Comparison of ENCODE assay signal across 23 mouse cellular contexts in genomic region chr1:98727354-98728015, GRCm38 (mm10).
DNase-seq lines count a peak whose midpoint lies in the region; ATAC-seq and TF ChIP-seq lines count a peak whose summit lies in the region.
"Had no signal": no experiment of that assay in that cellular context is flagged by ENCODE, and none has a peak within 500 bp of the region (broad histone marks: within the 10 kb centered on the region; RNA-seq: fewer than 3 reads in every experiment).

No protein-coding gene starts in this region.

- DNase-seq in 416B (ENCODE audit: low read depth) (peak; percentile 15), MEL (ENCODE audit: low read depth, low spot score) (peak; percentile 8)
- no peak for DNase-seq in thymus, postnatal 0 days (ENCODE audit: low spot score)
- DNase-seq in embryonic facial prominence, embryonic 10.5 days (ENCODE audit: low spot score) = no peak
- DNase-seq: adrenal gland, adult 2 months; adrenal gland, postnatal 25 days; cerebellum, adult 18-20 months; cerebellum, adult 9-11 months; cerebellum, postnatal 36 days; gastrocnemius, postnatal 10 days; heart, adult 2 months had no signal

- TF ChIP-seq POLR2A in MEL (IDR thresholded peaks at IDR 0.05; ENCODE audit: control insufficient read depth in 1 of 2, insufficient read depth in 1 of 2, low read depth in 1 of 2, low read length in 2 of 2, poor library complexity in 1 of 2) = no peak

- TF ChIP-seq EP300 in MEL (IDR thresholded peaks at IDR 0.05; ENCODE audit: low read depth in 1 of 2, low read length in 2 of 2) = no peak

- no peaks in the 10 kb centered on the region for H3K36me3 ChIP-seq in MEL (ENCODE audit: control insufficient read depth in 1 of 2, insufficient read depth in 2 of 2, low read length in 2 of 2)
- H3K36me3 ChIP-seq in hindbrain, embryonic 13.5 days = no peaks in the 10 kb centered on the region
- H3K36me3 ChIP-seq in embryonic facial prominence, embryonic 10.5 days (replicated peaks) = no peaks in the 10 kb centered on the region
- H3K36me3 ChIP-seq: embryonic facial prominence, embryonic 12.5 days; forebrain, embryonic 15.5 days; G1E; heart, embryonic 15.5 days; hindbrain, embryonic 10.5 days; hindbrain, embryonic 15.5 days had no signal

- no peak overlapping the region for H3K4me2 ChIP-seq in hindbrain, embryonic 13.5 days
- H3K4me2 ChIP-seq: embryonic facial prominence, embryonic 12.5 days; forebrain, embryonic 15.5 days; heart, embryonic 11.5 days; heart, embryonic 15.5 days; hindbrain, embryonic 15.5 days had no signal

- no peak overlapping the region for H3K27ac ChIP-seq in MEL (ENCODE audit: control insufficient read depth, low read depth, low read length)
- H3K27ac ChIP-seq in hindbrain, embryonic 13.5 days = no peak overlapping the region
- H3K27ac ChIP-seq in embryonic facial prominence, embryonic 10.5 days (replicated peaks) = no peak overlapping the region
- H3K27ac ChIP-seq: embryonic facial prominence, embryonic 12.5 days; forebrain, embryonic 15.5 days; heart, adult 2 months; heart, embryonic 15.5 days; hindbrain, embryonic 10.5 days; hindbrain, embryonic 15.5 days had no signal

- ATAC-seq in granulocyte monocyte progenitor cell, adult 5-6 weeks (replicated peaks; ENCODE audit: poor library complexity, severe bottlenecking) = peak; percentile 57
- peak; percentile 52 for ATAC-seq in monocyte, adult 5-6 weeks (replicated peaks; ENCODE audit: insufficient number of reproducible peaks, low FRiP score, low TSS enrichment, poor library complexity, severe bottlenecking)
- ATAC-seq in hindbrain, embryonic 13.5 days (ENCODE audit: low FRiP score) = no peak
- ATAC-seq: forebrain, embryonic 15.5 days; intestine, postnatal 0 days; Patski had no signal

- no peaks in the 10 kb centered on the region for H3K27me3 ChIP-seq in MEL (ENCODE audit: control insufficient read depth in 1 of 2, insufficient read depth in 2 of 2, low read length in 2 of 2)
- H3K27me3 ChIP-seq in hindbrain, embryonic 13.5 days = no peaks in the 10 kb centered on the region
- no peaks in the 10 kb centered on the region for H3K27me3 ChIP-seq in embryonic facial prominence, embryonic 10.5 days (replicated peaks; ENCODE audit: low read depth, poor library complexity, severe bottlenecking)
- H3K27me3 ChIP-seq: embryonic facial prominence, embryonic 12.5 days; forebrain, embryonic 15.5 days; heart, embryonic 15.5 days; hindbrain, embryonic 15.5 days; Patski had no signal

- H3K9me3 ChIP-seq in MEL (replicated peaks; ENCODE audit: insufficient read depth, low read length) = no peaks in the 10 kb centered on the region
- no peaks in the 10 kb centered on the region for H3K9me3 ChIP-seq in hindbrain, embryonic 13.5 days
- no peaks in the 10 kb centered on the region; the same call in 1 of the 2 replicates for H3K9me3 ChIP-seq in embryonic facial prominence, embryonic 10.5 days
- H3K9me3 ChIP-seq: embryonic facial prominence, embryonic 12.5 days; forebrain, embryonic 15.5 days; heart, embryonic 15.5 days; hindbrain, embryonic 10.5 days; hindbrain, embryonic 15.5 days had no signal

- no peak overlapping the region for H3K4me3 ChIP-seq in MEL (ENCODE audit: control insufficient read depth in 1 of 2, insufficient read depth in 1 of 2, low read depth in 2 of 2, low read length in 2 of 2)
- H3K4me3 ChIP-seq in hindbrain, embryonic 13.5 days = no peak overlapping the region
- no peak overlapping the region for H3K4me3 ChIP-seq in embryonic facial prominence, embryonic 10.5 days
- H3K4me3 ChIP-seq: embryonic facial prominence, embryonic 12.5 days; forebrain, embryonic 15.5 days; heart, adult 2 months; heart, embryonic 15.5 days; hindbrain, embryonic 10.5 days; hindbrain, embryonic 15.5 days had no signal

- H3K79me2 ChIP-seq in MEL (ENCODE audit: control insufficient read depth, insufficient read depth, low read length, poor library complexity) = no peaks in the 10 kb centered on the region

- no peaks in the 10 kb centered on the region for H3K4me1 ChIP-seq in MEL (ENCODE audit: control insufficient read depth in 1 of 2, insufficient read depth in 2 of 2, low read length in 2 of 2)
- no peaks in the 10 kb centered on the region for H3K4me1 ChIP-seq in hindbrain, embryonic 13.5 days (replicated peaks)
- H3K4me1 ChIP-seq in embryonic facial prominence, embryonic 10.5 days = no peaks in the 10 kb centered on the region
- H3K4me1 ChIP-seq: embryonic facial prominence, embryonic 12.5 days; forebrain, embryonic 15.5 days; heart, embryonic 15.5 days; hindbrain, embryonic 10.5 days; hindbrain, embryonic 15.5 days had no signal

- TF ChIP-seq CTCF in MEL (IDR thresholded peaks at IDR 0.05 in 2 of 3, conservative IDR thresholded peaks at IDR 0.05 in 1 of 3; ENCODE audit: control insufficient read depth in 1 of 3, insufficient read depth in 1 of 3, low read depth in 2 of 3, low read length in 3 of 3, poor library complexity in 1 of 3, severe bottlenecking in 1 of 3) = no peak

- H3K9ac ChIP-seq in MEL (ENCODE audit: control insufficient read depth, low read depth, low read length, poor library complexity, severe bottlenecking) = no peak overlapping the region
- H3K9ac ChIP-seq in hindbrain, embryonic 13.5 days = no peak overlapping the region
- H3K9ac ChIP-seq: embryonic facial prominence, embryonic 12.5 days; forebrain, embryonic 15.5 days; heart, embryonic 15.5 days; hindbrain, embryonic 15.5 days had no signal

- 89% methylated on average over 3 of the region's 3 CpGs for WGBS in hindbrain, embryonic 13.5 days
- 91% methylated on average over 3 of the region's 3 CpGs for WGBS in embryonic facial prominence, embryonic 10.5 days

- no peak for TF ChIP-seq RAD21 in MEL (IDR thresholded peaks at IDR 0.05; ENCODE audit: low read depth, low read length)

TF ChIP-seq in MEL, 35 proteins besides CTCF, POLR2A, EP300 and RAD21:
- no peak for TF ChIP-seq MYC (IDR thresholded peaks at IDR 0.05; ENCODE audit: low read depth, low read length)
- TF ChIP-seq MAX (IDR thresholded peaks at IDR 0.05; ENCODE audit: low read length) = no peak
- no peak for TF ChIP-seq ZC3H11A (IDR thresholded peaks at IDR 0.05; ENCODE audit: low read depth, low read length)
- no peak for TF ChIP-seq MXI1 (IDR thresholded peaks at IDR 0.05; ENCODE audit: low read depth, low read length)
- TF ChIP-seq MYB (IDR thresholded peaks at IDR 0.05; ENCODE audit: low read depth, low read length) = no peak
- no peak for TF ChIP-seq TAL1 (IDR thresholded peaks at IDR 0.05; ENCODE audit: low read length)
- no peak for TF ChIP-seq UBTF (IDR thresholded peaks at IDR 0.05; ENCODE audit: borderline replicate concordance, insufficient read depth, low read depth, low read length)
- TF ChIP-seq ETS1 (IDR thresholded peaks at IDR 0.05; ENCODE audit: low read depth, low read length) = no peak
- no peak for TF ChIP-seq POLR2AphosphoS2 (IDR thresholded peaks at IDR 0.05; ENCODE audit: low read length)
- TF ChIP-seq SMC3 (IDR thresholded peaks at IDR 0.05; ENCODE audit: low read depth, low read length) = no peak
- no peak for TF ChIP-seq ZKSCAN1 (IDR thresholded peaks at IDR 0.05; ENCODE audit: low read depth, low read length)
- TF ChIP-seq BHLHE40 (IDR thresholded peaks at IDR 0.05; ENCODE audit: borderline replicate concordance, low read depth, low read length) = no peak
- TF ChIP-seq GABPA (IDR thresholded peaks at IDR 0.05; ENCODE audit: low read depth, low read length) = no peak
- no peak for TF ChIP-seq ZMIZ1 (IDR thresholded peaks at IDR 0.05; ENCODE audit: low read depth, low read length)
- TF ChIP-seq HCFC1 (IDR thresholded peaks at IDR 0.05; ENCODE audit: low read depth, low read length) = no peak
- TF ChIP-seq CHD2 (IDR thresholded peaks at IDR 0.05; ENCODE audit: low read length) = no peak
- TF ChIP-seq KAT2A (conservative IDR thresholded peaks at IDR 0.05; ENCODE audit: low read depth, low read length) = no peak
- no peak for TF ChIP-seq ZNF384 (IDR thresholded peaks at IDR 0.05; ENCODE audit: low read depth, low read length)
- no peak for TF ChIP-seq E2F4 (IDR thresholded peaks at IDR 0.05; ENCODE audit: borderline replicate concordance, low read depth, low read length)
- no peak for TF ChIP-seq NRF1 (IDR thresholded peaks at IDR 0.05; ENCODE audit: insufficient read depth, low read depth, low read length, poor library complexity, severe bottlenecking)
TF ChIP-seq in MEL: peak in this region for 0.

Comparison
In these comparisons a context has a peak if more than half of its experiments do, and no peak if none do; other contexts are left out.
1. DNase-seq: peak in 416B (single experiment) and MEL (single experiment); none in thymus, postnatal 0 days (single experiment) and embryonic facial prominence, embryonic 10.5 days (single experiment).